Mouse (Mus musculus): Measurements from ENCODE around the gene Plpp6. TPM values are rescaled to one million over a fixed set of nuclear protein-coding genes. Genes with fewer than 3 reads are reported as not detected.
A peak's percentile ranks its signal among the peaks of the same experiment; 100 is the strongest.

Gene Plpp6
- 10.3 and 10.7 TPM in 2 replicates for polyA plus RNA-seq (2015; fragmentation: Nextera tagmentation; extraction: Ambion mirVana)

DNA sequence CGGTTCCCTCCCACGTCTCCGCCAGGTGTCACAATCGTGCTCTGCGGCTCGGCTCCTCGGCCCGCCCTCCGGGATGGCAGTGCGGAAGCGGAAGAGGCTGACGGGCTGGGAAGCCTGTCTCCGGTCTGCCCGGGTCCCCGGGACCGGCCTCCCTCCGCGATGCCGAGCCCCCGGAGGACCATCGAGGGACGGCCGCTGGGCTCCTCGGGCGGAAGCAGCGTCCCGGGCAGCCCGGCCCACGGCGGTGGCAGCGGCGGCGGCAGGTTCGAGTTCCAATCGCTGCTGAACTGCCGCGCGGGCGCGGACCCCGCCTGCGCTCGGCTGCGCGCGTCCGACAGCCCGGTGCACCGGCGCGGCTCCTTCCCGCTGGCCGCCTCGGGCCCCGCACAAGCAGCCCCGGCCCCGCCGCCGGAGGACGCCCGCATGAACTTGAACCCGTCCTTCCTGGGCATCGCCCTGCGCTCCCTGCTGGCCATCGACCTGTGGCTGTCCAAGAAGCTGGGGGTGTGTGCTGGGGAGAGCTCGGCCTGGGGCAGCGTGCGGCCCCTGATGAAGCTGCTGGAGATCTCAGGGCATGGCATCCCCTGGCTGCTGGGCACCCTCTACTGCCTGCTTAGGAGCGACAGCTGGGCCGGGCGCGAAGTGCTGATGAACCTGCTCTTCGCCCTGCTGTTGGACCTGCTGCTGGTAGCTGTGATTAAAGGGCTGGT, at the start of gene Plpp6:
Gene Plpp6, plus strand, starts transcription at position 112 of the 710 bp plus-strand sequence.
- under 1% methylated on average over 54 of the region's 73 CpGs for WGBS
- no peaks in the 10 kb centered on the region for H3K9me3 ChIP-seq
- peaks cover 6% of the 10 kb centered on the region; the same call in 1 of the 2 replicates for H3K4me1 ChIP-seq
- no peaks in the 10 kb centered on the region for H3K36me3 ChIP-seq
- peak within 1 kb of the TSS; percentile 89 for H3K4me3 ChIP-seq (replicated peaks)
- H3K4me2 ChIP-seq = peak within 1 kb of the TSS; percentile 95
- ATAC-seq (ENCODE audit: insufficient read depth, low FRiP score, low read depth) = peak; percentile 90
- peak within 1 kb of the TSS; percentile 71 for H3K9ac ChIP-seq
- H3K27ac ChIP-seq = peak within 1 kb of the TSS; percentile 67
- H3K27me3 ChIP-seq (replicated peaks) = no peaks in the 10 kb centered on the region

DNA sequence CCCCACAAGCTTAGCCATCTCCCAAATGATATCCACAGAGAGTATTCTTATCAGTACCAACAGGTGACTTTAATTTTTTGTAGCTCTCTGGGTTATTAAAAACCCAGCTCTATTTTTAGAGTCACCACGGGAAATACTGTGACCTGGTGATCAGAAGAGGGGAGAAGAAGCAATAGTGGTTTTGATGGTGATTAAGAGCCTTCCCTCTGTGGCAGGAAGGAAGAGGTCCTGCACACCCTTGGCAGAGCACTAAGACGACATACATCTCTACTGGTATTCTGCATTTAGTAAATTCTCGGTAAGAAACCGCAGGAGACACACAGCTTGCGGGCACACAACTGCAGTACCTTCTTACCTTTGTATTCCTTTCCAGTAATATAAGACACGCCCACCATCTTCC, 49.2 kb upstream of the Plpp6 start:
- Histone ChIP-seq H3K27ac (no peak overlapping the region), H3K4me3 (replicated peaks) (no peak overlapping the region), H3K4me1 (no peaks in the 10 kb centered on the region), H3K9ac (no peak overlapping the region), H3K4me2 (no peak overlapping the region), H3K36me3 (no peaks in the 10 kb centered on the region), H3K9me3 (no peaks in the 10 kb centered on the region), H3K27me3 (replicated peaks) (no peaks in the 10 kb centered on the region)
- ATAC-seq (ENCODE audit: insufficient read depth, low FRiP score, low read depth) = no peak
- WGBS = 71% methylated on average over 6 of the region's 6 CpGs

DNA sequence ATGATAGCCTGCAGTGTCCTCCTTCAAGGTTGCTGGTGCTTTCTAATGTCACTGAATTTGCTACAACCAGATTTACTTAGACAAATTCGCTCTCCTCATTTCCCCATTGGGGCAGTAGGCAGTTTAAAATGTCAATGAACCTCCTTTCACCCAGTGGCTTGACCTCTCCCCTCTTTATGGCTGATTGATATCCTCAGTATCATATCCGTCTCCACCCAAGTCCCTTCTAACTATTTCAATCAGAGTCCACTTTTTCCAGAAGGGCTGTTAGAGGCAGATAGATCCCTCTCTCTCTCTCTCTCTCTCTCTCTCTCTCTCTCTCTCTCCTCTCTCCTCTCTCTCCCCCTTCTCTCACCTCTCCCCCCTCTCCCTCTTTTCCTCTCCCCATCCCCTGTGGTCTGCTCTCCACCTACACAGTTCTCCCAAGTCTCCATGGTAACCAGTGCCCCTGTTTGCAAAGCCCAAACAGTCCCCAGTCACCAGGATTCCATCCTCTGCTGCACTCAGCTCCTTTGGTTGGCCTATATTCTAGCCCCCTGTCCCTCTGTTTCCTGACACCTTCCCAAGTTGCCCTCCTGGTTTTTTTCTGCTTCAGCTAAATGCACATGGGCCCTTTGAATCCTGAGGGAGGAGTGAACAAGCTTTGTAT, 48.0 kb upstream of the Plpp6 start:
- Histone ChIP-seq H3K9ac (no peak overlapping the region), H3K4me3 (replicated peaks) (no peak overlapping the region), H3K4me2 (no peak overlapping the region), H3K4me1 (no peaks in the 10 kb centered on the region), H3K36me3 (no peaks in the 10 kb centered on the region), H3K9me3 (no peaks in the 10 kb centered on the region), H3K27ac (no peak overlapping the region), H3K27me3 (replicated peaks) (no peaks in the 10 kb centered on the region)
- no peak for ATAC-seq (ENCODE audit: insufficient read depth, low FRiP score, low read depth)
- WGBS = 63% methylated on average over 2 of the region's 2 CpGs

DNA sequence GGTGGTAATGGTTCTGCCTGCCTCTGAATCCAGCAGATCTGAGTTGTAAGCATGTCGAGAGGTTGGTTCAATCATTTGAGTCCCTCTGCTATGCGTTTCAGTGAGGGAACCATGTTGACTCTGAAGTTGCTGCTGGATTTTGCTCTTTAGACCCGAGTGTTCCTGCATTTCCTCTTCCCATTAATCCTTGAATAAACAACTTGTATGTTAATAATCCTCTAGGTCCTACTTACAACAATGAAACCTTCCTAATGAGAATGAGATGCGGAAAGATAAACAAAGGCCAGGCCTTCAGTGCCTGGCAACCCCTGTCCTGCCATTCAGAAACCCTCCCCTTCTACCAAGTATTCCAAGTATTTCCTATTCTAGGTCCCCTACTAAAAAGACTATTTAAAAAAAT, 47.3 kb upstream of the Plpp6 start:
- Histone ChIP-seq H3K4me2 (no peak overlapping the region), H3K4me3 (replicated peaks) (no peak overlapping the region), H3K9me3 (no peaks in the 10 kb centered on the region), H3K4me1 (no peaks in the 10 kb centered on the region), H3K9ac (no peak overlapping the region), H3K36me3 (no peaks in the 10 kb centered on the region), H3K27me3 (replicated peaks) (no peaks in the 10 kb centered on the region), H3K27ac (no peak overlapping the region)
- no peak for ATAC-seq (ENCODE audit: insufficient read depth, low FRiP score, low read depth)
- 29% methylated on average over 4 of the region's 4 CpGs for WGBS

DNA sequence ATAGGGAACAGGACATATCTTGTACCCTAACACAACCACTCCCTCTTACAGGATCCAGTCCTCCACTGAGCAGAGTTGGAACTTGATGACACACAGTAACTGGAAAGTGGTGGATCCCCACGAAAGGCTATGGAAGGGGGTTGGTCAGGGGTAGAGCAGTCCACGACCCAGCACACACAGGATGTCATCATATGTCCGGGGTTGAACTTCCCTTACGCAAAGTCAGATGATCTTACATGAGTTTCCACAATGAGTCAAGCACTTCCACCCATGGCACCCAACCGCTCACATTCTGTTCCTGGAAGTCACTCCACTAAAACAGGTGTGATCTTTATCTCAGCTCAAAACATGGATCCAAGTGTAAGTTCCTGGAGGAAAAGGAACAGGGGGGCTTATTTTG, 45.9 kb upstream of the Plpp6 start:
- H3K4me2 ChIP-seq = no peak overlapping the region
- H3K9me3 ChIP-seq = no peaks in the 10 kb centered on the region
- no peak overlapping the region for H3K4me3 ChIP-seq (replicated peaks)
- 81% methylated on average over 5 of the region's 5 CpGs for WGBS
- H3K36me3 ChIP-seq = no peaks in the 10 kb centered on the region
- H3K27ac ChIP-seq = no peak overlapping the region
- H3K27me3 ChIP-seq (replicated peaks) = no peaks in the 10 kb centered on the region
- no peak overlapping the region for H3K9ac ChIP-seq
- no peaks in the 10 kb centered on the region for H3K4me1 ChIP-seq
- ATAC-seq (ENCODE audit: insufficient read depth, low FRiP score, low read depth) = no peak

DNA sequence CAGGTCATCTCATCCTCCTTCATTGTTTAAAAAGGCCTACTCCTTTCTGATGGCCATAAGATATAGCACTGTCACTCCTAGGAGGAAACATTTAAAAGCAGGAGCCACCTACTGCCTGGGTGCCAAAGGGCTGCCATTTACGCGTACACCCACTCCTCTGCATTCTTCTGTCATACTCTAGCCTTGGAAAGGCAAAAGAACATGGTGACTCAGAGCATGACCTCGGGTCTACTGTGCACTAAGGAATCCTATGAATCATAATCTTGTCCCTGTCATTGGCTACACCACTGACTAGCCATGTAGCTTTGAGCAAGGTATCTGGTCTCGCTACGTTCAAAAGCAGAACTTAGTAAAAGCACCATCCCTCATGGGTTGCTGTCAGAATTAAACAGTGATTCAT, 37.4 kb upstream of the Plpp6 start:
- Histone ChIP-seq H3K9me3 (no peaks in the 10 kb centered on the region), H3K4me2 (no peak overlapping the region), H3K9ac (no peak overlapping the region), H3K4me1 (no peaks in the 10 kb centered on the region), H3K27ac (no peak overlapping the region), H3K4me3 (replicated peaks) (no peak overlapping the region), H3K27me3 (replicated peaks) (no peaks in the 10 kb centered on the region), H3K36me3 (no peaks in the 10 kb centered on the region)
- WGBS = 87% methylated on average over 5 of the region's 5 CpGs
- ATAC-seq (ENCODE audit: insufficient read depth, low FRiP score, low read depth) = no peak

DNA sequence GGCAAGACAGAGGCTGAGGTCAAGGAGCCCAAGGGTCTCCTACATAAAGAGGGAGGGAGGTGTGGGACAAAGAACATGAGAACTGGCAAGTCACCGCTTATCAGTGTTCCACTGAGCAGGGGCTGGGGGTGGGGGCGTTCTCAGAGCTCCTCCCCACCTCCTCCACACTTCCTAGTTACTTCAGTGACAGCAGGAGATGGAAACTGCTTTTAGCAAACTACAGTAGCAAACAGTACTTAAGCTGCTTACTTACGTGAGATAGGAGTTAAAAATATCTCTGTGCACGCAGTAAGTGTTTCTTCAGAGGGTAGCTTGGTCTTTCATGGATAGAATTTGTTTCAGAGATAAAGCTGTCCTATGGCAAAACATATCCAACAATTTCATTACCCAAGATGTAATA, 36.4 kb upstream of the Plpp6 start:
- Histone ChIP-seq H3K27ac (no peak overlapping the region), H3K9me3 (no peaks in the 10 kb centered on the region), H3K36me3 (no peaks in the 10 kb centered on the region), H3K4me2 (no peak overlapping the region), H3K4me3 (replicated peaks) (no peak overlapping the region), H3K9ac (no peak overlapping the region), H3K4me1 (no peaks in the 10 kb centered on the region), H3K27me3 (replicated peaks) (no peaks in the 10 kb centered on the region)
- ATAC-seq (ENCODE audit: insufficient read depth, low FRiP score, low read depth) = no peak
- WGBS = 40% methylated on average over 4 of the region's 4 CpGs

DNA sequence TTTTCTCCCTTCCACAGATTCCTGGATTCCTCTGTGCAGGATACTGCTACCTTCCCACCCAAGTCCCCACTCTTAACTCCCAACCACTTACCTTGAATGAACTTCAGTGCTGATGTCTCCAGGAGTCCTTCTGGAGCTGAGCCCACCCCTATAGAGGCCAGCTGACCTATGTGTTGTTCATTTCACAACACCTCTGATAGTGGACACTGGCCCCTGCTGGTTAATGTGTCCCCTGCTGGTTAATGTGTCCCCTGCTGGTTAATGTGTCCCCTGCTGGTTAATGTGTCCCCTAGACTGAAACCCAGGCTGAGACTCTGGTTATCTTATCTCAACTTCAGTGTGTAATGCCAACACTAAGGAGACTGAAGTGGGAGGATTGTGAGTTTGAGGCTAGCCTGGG, 34.7 kb upstream of the Plpp6 start:
- no peak overlapping the region for H3K9ac ChIP-seq
- no peaks in the 10 kb centered on the region for H3K9me3 ChIP-seq
- no peak overlapping the region for H3K27ac ChIP-seq
- ATAC-seq (ENCODE audit: insufficient read depth, low FRiP score, low read depth) = peak; percentile 35; the same call in 1 of the 2 replicates
- H3K36me3 ChIP-seq = no peaks in the 10 kb centered on the region
- no peaks in the 10 kb centered on the region for H3K4me1 ChIP-seq
- no peaks in the 10 kb centered on the region for H3K27me3 ChIP-seq (replicated peaks)
- H3K4me2 ChIP-seq = no peak overlapping the region
- H3K4me3 ChIP-seq (replicated peaks) = no peak overlapping the region

DNA sequence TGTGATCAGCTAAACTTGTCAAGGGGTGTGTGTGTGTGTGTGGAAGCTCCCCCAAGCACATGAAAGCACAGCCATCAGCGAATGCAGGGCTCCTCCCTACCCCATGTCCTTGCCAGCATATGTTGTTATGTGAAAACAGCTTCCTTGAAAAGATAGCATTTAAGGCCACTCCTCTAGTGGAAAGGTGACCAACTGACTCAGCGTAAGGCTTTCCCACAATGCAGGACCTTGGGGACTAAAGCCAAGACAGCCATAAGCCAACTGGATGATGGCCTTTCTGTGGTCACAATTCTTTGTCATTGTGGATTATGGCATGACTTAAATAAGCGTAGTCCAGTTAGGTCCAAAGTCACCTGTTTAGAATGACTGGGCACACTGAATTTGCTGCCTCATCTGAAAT, 28.9 kb upstream of the Plpp6 start:
- WGBS = 88% methylated on average over 3 of the region's 3 CpGs
- Histone ChIP-seq H3K27ac (no peak overlapping the region), H3K9me3 (no peaks in the 10 kb centered on the region), H3K36me3 (no peaks in the 10 kb centered on the region), H3K4me3 (replicated peaks) (no peak overlapping the region), H3K27me3 (replicated peaks) (no peaks in the 10 kb centered on the region), H3K4me1 (no peaks in the 10 kb centered on the region), H3K4me2 (no peak overlapping the region), H3K9ac (no peak overlapping the region)
- no peak for ATAC-seq (ENCODE audit: insufficient read depth, low FRiP score, low read depth)

DNA sequence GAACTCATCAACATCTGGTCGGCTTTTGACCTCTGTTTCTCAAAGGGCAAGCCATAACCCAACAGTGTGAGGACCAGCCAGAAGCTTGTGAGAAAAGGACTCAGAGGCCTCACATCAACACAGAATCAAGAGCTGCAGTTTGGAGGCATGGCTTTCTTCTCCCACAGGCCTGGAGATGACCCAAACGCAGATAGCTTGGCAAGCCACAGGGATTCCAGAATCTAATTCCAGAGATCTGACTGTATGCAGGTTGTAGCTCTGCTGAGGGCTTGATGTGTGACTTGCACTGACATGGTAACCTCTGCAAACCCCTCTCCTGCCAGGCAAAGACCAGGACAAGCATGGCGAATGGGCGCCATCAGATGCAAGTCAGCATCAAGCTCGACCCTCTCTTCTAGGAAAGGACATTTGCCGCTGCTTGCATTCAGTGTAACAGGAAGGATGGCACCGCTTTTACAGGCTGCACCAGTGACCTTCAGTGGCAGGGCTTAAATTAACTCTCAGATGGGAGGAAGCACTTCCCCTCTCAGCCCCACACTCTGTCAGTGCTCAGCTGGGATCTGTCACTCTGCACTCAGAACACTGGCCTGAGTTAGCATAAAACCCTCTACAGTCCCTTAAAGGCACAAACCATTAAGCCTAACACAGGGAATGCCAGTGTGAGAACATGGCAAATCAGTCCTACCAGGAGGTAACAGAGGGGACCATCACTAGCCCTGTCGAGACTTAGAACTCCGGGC, 23.4 kb upstream of the Plpp6 start:
- Histone ChIP-seq H3K4me3 (replicated peaks) (no peak overlapping the region), H3K36me3 (no peaks in the 10 kb centered on the region), H3K9me3 (no peaks in the 10 kb centered on the region), H3K4me1 (no peaks in the 10 kb centered on the region), H3K27me3 (replicated peaks) (no peaks in the 10 kb centered on the region), H3K4me2 (no peak overlapping the region), H3K9ac (no peak overlapping the region), H3K27ac (no peak overlapping the region)
- 66% methylated on average over 9 of the region's 9 CpGs for WGBS
- no peak for ATAC-seq (ENCODE audit: insufficient read depth, low FRiP score, low read depth)

DNA sequence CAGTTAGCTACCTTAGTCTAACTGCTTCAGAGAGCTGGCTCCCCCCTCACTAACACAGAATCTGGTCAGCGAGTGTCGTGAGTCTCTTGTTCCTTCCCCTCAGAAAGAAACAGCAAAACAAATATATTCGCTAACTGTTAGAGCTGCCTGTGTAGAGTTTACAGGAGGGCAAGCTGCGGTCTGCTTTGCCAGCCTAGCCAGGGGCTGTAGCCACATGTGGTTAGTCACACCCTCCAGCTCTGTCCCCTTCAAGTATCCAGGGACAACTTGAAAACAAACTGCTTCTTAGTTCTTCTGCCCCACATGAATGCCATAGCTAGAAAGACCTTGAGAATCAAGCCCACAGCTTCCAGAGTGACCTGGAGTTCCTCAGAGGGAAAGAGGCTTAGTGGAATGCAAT, 22.5 kb upstream of the Plpp6 start:
- Histone ChIP-seq H3K4me3 (replicated peaks) (no peak overlapping the region), H3K9me3 (no peaks in the 10 kb centered on the region), H3K27ac (no peak overlapping the region), H3K4me2 (no peak overlapping the region), H3K4me1 (no peaks in the 10 kb centered on the region), H3K9ac (no peak overlapping the region), H3K36me3 (no peaks in the 10 kb centered on the region), H3K27me3 (replicated peaks) (no peaks in the 10 kb centered on the region)
- 63% methylated on average over 4 of the region's 4 CpGs for WGBS
- no peak for ATAC-seq (ENCODE audit: insufficient read depth, low FRiP score, low read depth)

DNA sequence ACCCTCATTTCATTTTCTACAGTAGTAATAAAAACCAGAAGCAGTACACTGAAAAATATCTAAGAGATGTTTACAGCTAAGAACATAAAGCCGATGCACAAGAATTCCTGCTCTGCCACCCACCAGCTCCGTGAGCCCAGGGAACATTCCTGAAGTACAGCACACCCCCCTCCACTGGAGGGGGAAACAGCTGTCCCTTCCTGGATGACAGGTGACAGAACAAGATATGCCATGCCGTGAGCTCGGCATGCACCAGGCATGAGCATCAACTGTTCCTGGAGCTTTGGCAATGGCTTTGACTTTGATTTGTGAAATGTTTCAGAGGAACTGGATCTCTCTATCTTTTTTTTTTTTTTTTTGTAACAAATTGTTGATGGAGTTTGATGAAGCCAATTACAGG, 17.0 kb upstream of the Plpp6 start:
- no peak overlapping the region for H3K27ac ChIP-seq
- H3K4me3 ChIP-seq (replicated peaks) = no peak overlapping the region
- H3K36me3 ChIP-seq = no peaks in the 10 kb centered on the region
- ATAC-seq (ENCODE audit: insufficient read depth, low FRiP score, low read depth) = no peak
- H3K9ac ChIP-seq = no peak overlapping the region
- H3K27me3 ChIP-seq (replicated peaks) = no peaks in the 10 kb centered on the region
- WGBS = 47% methylated on average over 4 of the region's 4 CpGs
- no peak overlapping the region for H3K4me2 ChIP-seq
- H3K4me1 ChIP-seq = no peaks in the 10 kb centered on the region
- no peaks in the 10 kb centered on the region for H3K9me3 ChIP-seq

Data from stomach, embryonic 15.5 days (tissue).